Mouse (Mus musculus) fat pad, adult 2 months (tissue): ENCODE measurements around the gene Slc22a23.

ENCODE experiments used
- DNase-seq: peaks from one replicate; pipeline ENCODE4 v3.0.0-alpha.2; 2011; ENCODE audit warnings: low read depth, low spot score; ENCODE audit errors: extremely low read depth

Slc22a23 gene

DNA sequence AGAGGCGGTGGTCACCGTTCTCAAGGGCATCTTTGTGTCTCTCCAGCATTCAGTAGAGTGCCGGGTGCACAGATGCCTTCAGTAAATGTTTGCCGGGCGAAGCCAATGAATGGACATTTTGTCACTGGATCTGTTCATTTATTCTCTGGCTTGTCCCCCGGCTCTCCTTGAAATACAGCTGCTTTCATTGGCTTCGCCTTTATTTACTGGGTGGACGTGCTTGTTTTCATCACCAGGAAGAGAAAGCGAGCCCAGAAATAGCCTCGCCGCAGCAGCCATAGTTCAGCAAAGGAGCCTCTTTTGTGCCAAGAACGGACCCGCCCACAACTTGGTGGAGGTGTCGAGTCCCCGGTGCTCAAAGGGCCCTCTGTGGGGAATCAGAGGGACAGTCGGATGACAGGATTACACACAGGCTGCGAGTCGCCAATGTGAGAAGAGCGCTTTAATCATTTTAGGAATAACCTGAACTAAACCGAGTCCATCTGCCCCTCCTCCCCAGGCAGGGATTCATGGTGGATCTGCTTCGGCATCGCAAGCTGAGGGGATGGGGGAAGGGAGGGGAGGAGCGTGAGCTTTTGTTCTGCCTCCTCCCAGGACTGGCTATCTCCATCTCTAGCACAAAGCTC, 196.1 kb downstream of the Slc22a23 start:
- no peak for DNase-seq

DNA sequence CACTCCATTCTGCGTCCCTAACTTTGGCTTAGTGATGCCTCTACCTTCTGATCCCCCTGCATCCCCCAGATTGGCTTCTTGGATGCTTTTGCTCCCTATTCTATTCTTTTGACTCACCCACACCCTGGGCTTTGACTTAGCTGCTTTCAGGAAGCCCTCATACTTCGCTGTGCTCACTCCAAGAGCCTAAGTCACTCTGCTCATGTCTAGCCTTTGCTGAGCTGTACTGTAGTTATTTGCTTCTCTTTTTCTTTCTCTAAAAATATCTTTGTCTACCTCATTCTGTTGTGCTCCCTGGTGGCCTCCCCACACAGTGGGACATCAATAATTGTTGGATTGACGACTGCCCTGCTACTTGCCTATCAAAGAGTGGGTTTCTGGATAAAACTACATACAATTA, 196.8 kb downstream of the Slc22a23 start:
- no peak for DNase-seq

DNA sequence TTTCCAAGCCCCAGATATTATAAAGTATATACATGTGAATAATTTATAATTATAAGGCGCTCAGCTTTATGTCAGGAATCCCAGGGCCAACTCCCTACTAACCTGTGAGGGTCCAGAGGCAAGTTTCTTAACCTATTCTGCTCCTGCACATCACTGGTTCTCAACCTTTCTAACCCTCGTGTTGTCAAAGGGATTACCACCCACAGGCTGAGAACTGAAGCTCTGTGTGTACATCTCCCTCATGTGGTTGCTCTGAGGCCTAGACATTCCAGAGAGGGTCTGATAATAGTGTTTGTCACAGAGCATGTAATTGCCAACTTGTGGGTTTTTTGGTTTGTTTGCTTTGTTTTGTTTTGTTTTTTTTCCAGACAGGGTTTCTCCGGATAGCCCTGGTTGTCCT, 198.1 kb downstream of the Slc22a23 start:
- DNase-seq = no peak

DNA sequence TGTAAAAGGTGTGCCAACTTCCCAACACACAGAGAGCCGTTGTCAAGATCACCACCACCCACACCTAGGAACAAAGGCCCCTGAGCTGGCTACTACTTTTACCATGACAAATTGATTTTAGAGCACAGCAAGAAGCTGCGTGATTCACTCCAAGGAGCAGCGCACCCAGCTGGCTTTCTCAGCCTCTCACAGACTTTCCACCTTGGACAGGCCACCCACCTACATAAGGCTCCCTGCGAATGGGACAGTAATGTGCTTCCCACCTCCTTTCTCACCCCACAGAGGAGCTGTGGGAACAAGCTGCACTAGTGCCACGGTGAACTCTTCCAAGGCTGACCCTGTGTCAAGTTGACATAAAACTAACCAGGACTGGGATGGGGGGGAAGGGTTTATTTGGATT, 201.6 kb downstream of the Slc22a23 start:
- DNase-seq = no peak

DNA sequence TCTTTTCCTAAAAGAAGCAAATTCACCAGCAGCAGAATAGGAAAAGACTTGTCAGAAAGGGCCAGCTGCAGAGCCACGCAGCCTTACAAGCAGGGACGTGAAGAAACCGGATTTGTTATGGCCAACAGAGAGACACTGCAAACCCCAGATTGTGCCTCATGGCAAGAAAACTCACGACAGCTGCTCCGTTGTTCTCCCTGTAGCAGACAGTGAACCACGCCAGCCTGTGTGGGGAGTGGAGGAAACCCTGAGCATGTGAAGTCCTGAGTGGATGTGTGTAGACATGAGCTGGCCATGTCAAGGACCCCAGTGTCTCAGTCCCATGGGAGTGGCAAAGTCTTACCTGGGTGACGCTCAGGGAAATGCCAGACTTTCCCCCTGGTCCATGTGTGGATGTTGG, 208.4 kb downstream of the Slc22a23 start:
- DNase-seq = no peak

DNA sequence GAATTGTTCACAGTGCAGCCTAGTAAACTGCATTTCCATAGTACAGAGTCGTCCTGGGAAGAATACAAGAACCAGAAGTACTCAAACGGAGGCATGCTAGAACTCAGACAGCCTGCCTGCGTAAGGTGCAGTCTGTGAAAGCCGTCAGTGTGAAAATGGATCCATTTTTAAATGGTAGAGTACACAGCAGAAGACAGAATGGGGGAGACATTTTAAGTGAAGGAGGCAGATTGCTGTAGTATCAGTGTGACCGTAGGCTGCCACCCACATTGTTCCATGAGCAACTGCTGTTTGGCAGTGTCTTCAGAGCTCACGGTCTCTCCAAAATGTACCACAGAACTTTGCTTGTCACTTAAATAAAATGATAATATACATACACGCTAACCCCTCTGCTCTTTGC, 210.7 kb downstream of the Slc22a23 start:
- DNase-seq = no peak

DNA sequence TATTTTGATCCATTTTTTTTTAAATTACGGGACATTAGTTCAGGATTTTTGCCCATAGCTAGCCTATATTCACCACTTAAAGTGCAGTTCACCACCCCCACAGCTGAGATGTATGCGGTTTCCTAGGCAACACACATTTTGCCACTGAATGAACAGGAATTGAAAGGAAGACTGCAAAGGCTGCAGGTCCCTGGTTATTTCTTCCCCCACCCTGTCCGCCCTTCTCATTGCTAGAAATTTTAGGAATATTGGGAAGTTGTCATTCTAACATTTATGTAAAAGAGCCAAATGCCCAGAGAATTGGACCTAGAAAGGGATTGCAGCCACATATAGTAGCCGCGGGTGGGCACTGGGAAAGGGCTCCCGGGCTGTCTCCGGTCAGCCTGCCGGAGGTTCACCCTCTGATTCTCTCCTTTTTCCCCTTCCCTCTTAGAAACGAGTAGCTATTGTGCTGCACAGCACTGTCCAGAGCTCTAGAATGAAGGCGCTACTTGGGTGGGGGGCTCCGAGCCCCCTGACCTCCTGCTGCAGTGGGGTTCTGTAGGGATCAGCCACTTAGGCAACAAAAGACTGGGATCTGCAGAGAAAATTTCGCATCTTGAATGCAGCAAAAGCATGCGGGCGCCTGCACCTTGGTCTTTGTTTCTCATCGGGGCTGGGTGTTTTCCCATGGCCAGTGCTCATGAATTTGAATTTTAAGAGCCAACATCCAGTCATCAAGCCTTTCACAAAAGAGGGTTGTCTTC, 211.5 kb downstream of the Slc22a23 start:
- DNase-seq = no peak

DNA sequence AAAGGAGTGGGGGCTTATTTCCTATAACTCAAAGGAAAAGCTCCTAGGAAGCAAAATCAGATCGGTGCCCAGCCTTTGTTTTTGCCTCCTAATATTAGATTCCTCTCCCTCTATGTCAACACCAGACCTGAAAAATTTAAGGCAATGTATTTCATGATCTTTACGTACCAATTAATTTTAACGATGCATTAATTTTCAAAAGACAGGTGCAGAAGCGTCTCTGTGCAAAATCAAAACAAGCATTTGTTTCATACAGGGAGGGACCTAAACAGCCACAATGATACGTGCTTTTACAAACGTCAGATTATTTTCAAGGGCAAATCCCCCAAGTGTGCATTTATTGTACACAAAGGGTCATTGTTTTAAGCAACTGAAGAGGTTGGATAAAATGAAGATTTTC, 212.1 kb downstream of the Slc22a23 start:
- no peak for DNase-seq

DNA sequence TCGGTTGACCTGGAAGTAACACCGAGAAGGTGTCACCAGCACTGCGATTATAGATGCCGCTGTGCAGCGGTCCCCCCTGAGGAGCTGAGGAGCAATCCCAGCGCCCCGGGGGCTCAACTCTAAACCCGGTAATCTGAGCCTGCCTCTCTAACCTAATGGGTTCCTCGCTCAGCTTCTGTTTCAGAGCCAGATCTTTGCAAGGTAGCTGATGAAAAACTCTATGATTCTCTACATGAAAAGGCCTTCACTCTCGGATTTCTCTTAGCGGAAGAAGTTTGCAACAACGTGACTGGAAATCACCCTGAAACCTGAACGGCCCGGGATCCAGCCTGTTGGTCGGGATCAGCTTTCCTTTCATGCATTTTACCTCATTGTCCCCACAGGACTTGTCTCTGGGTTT, 212.7 kb downstream of the Slc22a23 start:
- no peak for DNase-seq

DNA sequence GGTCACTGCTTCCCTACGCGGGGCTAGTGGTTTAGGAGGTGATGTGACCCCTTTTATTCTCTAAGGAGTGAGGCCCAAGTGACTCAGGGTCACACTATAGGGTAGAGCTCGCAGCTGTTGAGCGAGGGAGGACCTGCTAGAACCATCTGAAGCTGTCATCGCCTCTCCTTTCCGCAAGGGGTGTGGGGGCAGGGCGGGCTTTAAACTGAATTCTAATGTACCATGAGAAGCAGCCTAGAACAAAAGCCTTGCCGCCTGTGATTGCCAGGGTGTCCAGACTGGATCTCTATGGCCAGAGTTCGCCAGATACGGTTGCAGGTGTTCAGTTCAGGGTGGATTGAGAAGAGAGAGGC, 213.3 kb downstream of the Slc22a23 start:
- DNase-seq = no peak

DNA sequence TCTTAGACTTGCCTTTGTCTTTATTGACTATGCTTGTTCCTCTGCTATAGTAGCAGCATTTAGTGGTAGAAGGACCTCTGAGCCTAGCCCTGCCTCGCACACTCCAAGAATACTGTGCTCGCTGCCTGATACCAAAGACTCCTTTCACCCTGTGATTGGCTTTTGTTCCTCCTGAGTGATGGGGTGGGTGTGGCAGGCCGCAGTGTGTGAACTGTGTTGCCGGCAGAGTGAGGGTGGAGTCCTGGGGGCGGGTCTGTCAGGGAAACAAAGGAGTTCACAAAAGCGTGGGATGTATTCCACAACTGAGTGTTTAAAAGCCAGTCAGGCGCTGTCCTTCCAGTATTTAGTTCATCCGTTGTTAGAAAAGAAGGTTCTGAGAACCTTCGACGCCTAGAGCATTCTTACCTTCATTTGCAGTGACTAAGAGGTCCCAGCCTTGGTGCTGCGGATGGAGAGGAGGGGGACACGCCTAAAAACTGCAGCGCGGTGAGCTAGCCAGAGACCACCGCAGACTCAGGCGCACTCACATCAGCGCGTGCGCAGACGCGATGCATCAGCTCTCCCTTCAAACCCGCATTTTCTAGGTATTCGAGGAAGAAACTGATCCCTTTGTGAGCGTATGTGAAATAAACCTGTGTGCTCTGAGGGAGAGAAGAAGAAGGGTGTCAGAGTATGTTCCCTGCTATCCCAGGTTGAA, 213.8 kb downstream of the Slc22a23 start:
- no peak for DNase-seq

DNA sequence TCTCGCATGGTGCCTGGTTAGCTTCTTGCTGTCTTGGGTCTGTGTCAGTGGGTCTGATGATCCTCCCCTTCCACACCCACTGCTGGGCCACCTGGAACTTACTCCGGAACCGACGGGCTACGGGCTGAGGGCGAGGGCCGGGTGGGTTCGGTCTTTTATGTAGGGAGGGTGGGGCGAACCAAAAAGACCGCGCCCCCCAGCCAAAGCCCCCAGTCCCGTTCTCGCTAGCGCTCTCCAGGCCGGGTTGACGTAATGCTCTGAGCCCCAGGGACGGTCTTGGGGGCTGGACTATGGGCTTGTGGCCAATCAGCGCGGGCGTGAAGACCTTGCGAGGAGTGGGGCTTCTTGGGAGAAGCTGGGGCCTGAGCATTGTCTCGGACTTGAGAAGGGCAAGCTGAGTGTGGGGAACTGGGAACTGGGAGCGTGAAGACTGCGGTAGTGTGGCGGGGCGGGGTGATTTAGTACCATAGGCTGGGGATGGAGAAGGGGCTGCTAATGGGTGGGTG, 214.7 kb downstream of the Slc22a23 start, which contains the start of gene Tubb2b:
Tubb2b (minus strand) TSS at position 241 of the 506 bp plus-strand sequence.
- no peak for DNase-seq

DNA sequence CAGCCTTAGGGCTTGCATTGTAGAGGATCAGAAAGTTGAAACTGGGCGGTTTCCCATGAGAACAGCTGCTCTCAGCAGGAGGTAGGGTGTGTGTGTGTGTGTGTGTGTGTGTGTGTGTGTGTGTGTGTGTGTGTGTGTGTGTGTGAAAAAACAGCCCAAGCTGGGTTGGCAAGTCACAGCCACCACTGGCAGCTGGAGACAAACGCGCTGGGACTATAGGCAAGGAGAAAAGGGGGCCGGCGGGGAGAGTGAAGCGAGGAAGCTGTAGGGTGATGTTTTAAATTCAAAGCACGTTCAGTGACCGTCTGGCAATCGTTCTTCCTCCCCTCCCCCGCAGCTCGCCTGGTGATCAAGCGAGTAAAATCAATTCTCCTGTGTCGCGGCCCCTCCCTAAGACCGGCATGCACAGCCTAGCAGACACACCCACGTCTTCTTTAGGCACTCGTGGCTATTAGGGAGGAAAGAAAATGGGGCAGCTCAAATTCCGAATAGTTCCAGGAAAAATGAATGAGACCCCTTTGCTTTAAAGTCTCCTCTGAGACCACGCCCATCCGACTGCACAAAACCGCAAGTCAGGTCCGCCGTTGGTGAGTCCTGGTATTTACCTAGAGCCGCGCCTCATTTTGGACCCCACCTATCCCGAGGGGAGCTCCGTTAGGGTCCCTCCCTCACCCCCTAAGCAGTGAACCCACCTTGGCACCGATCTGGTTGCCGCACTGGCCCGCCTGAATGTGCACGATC, 215.3 kb downstream of the Slc22a23 start:
- DNase-seq = no peak
